Mouse (Mus musculus): ENCODE data around the gene Kmt2c.

The Kmt2c gene

GRCm38 (mm10) chr5:25498346-25498820 lies at the start of gene Kmt2c:
Gene Kmt2c (minus strand): TSS chr5:25498783.
- DNase-seq, result peak; percentile 75

DNA sequence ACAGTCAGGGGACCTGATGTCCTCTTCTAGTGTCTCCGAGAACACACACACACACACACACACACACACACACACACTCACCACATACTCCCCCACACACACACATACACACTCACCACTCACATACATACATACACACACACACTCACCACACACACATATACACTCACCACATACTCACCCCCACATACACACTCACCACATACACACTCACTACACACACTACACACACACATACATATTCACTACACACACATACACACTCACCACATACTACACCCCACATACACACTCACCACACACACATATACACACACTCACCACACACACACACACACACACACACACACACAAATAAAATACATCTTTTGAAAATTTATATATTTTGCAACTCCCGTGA lies 48.3 kb upstream of the Kmt2c start:
- no peak for DNase-seq

GRCm38 (mm10) chr5:25544566-25544965 lies 46.0 kb upstream of the Kmt2c start:
- no peak for DNase-seq

DNA sequence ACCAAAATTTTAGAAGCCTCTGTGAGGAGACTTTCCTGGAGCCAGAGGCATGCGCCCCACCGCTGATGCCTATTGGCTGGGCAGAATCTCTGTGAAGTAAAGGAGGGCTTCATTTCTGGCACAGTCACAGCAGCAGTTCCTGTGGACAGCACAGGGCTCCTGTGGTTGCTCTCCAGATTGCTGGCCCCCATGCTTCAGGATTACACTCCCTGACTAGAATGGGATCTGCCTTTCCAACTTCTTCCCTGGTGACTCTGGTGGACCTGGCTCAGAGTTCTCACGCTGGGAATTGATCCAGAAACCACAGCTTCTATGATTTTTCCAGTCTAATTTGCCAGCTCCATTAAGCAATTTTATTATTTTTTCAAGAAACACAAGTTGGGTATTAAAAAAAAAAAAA lies 45.5 kb upstream of the Kmt2c start:
- DNase-seq, result no peak

GRCm38 (mm10) chr5:25541661-25542060 lies 43.1 kb upstream of the Kmt2c start:
- DNase-seq, result no peak

- no peak for DNase-seq
Measured at GRCm38 (mm10) chr5:25540921-25541320, 42.3 kb upstream of the Kmt2c start.

- DNase-seq, result no peak
Measured at GRCm38 (mm10) chr5:25540412-25540811, 41.8 kb upstream of the Kmt2c start.

DNA sequence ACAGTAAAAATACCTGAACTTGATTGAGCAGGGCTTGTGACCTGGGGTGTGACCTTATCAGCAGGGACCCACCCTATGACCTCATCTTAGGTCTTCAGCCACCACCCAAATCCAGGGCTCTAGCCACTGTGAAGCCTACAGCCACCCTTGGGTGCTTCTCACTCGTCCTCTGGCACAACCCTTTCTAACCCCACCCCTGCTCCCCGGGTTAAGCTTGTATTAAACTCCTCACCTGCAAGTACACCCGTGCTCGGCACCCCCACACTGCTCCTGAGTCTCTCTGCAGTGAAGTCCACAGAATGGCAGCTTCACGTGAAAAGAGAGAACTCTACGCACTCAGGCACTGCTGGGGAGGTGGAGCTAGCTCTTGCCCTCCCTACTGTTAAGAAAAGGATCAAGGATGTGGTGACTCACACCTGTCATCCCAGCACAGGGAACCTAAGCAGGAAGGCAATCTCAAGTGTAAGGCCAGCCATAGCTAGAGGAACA lies 38.4 kb upstream of the Kmt2c start:
- no peak for DNase-seq

DNA sequence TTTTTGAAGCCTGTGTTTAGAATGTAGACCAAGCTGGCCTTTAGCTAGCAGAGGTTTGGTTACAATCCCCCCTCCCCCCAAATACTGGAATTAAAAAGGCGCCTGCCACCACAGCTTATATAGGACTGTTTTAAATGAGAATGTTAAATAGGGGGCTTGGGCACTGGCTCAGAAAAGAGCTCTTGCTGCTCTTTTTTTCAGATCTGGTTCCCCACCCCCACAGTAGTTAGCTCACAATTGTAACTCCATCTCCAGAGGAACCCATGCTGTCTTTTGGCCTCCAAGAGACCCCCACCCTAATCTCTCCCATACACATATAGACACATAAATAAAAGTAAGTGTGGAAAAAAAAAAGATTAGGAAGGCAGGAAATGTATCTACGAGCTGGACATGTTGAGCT lies 37.9 kb upstream of the Kmt2c start:
- no peak for DNase-seq

DNA sequence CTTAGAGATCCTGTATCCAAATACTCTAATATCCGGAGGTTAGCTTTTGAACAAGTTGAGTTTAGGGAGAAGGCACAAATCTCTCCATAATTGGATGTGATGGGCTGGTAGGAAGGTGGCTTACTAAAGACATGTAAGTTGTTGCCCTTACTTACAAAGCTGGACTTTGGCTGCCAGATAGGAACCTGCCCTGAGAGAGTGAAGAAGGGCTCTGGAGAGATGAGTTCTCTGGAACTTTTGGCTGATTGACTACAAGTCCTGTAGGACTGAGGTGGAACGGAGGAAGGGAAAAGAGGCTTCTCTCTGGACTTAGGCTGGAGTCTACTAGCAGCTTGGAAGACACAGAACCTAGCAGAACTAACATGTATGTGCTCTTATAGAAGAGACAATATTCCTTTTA lies 37.0 kb upstream of the Kmt2c start:
- DNase-seq, result no peak

GRCm38 (mm10) chr5:25533298-25533697 lies 34.7 kb upstream of the Kmt2c start:
- DNase-seq, result no peak

GRCm38 (mm10) chr5:25532256-25533147 lies 33.9 kb upstream of the Kmt2c start:
- DNase-seq, result peak; percentile 7

- no peak for DNase-seq
Measured at GRCm38 (mm10) chr5:25530629-25531028, 32.0 kb upstream of the Kmt2c start.

DNA sequence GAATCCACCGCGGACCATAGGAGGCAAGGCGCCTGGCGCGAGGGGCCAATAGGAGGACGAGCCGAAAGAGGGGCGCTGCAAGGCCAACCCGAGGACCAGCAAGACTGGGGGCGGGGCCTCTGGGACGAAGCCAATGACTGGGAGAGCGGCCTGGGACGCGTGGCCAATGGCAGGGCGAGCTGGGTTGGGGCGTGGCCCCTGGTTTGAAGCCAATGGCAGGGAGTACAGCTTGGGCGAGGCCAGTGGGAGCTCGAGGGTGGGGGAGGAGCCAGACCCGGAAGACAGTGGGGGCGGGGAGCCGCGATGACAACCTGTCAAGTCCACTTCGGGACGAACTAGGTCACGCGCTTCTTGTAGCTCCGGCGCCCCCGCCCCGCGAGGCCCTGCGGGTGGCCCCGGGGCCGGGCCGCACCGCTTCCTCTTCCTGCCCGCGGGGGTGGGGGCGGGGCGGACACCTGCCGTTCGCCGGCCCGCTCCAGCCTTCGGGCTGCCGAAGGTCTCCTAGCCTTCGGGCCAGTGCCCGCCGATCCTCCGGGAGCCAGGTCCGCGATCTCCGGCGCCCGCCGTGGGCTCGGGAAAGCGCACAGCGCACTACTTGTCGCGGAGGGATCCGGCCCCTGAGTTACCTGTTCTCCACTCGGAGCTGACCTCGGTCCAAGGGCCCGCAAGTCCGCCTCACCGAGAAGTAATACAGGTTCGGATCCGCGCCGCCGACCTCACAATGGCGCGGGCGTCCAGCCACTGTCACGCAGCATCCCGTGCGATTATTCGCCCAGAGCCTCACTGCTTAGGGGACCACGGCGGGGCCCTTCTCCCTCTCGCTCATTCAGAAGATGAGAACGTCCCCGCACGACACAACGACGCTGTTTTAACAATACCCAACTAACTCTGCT lies 31.2 kb upstream of the Kmt2c start:
- peak; percentile 99 for DNase-seq

DNA sequence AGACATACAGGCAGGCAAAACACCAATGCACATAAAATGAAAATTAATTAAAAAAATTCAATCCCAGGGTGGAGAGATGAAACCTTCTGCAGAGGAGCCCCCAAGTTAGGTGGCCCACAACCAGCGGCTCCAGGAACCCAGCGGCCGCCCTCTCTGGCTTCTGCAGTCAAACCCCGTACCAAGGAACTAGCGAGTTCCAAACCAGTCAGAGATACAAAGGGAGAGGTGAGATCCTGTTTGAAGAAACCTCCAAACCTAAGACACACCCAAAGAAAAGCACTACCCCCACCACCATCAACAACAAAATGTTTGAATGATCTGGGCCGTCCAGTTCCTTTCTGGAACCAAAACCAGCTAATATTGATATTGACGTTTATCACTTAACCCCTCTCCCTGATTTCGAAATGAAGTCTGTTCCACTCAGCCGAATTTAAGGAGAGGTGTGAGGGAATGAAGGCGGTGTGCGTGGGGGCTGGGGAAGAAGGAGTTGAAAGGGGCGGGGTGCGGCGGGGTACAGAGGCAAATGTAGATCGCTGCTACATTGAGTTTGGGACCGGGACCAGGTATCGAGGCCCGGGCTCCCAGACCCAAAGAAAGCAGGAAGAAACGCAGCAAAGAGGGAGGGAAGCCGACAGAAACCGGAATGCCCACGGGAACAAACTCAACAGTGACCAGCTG lies 30.4 kb upstream of the Kmt2c start:
- DNase-seq, result no peak

- DNase-seq, result no peak
Measured at GRCm38 (mm10) chr5:25527971-25528370, 29.4 kb upstream of the Kmt2c start.

GRCm38 (mm10) chr5:25526926-25527325 lies 28.3 kb upstream of the Kmt2c start:
- no peak for DNase-seq

DNA sequence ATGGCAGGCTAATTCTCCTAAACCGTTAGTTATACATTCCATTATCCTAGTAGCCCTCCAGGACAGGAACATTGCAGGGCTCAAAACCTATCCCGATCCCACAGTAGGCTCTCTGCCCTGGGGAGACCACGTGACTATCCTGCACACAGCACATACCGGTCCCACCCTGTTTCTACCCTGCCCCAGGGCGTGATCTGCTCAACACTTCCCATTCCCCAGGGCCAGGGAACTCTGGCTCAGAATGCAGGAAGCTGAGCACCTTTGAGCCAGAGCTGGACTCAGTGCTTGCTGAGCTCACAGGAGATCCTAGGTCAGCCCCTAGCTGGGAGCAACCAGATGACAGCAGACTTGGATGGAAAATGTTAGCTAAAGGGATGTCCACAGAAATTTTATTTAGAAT lies 27.5 kb upstream of the Kmt2c start:
- no peak for DNase-seq

- no peak for DNase-seq
Measured at GRCm38 (mm10) chr5:25521461-25521860, 22.9 kb upstream of the Kmt2c start.

GRCm38 (mm10) chr5:25519820-25520219 lies 21.2 kb upstream of the Kmt2c start:
- no peak for DNase-seq

GRCm38 (mm10) chr5:25517550-25517949 lies 19.0 kb upstream of the Kmt2c start:
- no peak for DNase-seq

DNA sequence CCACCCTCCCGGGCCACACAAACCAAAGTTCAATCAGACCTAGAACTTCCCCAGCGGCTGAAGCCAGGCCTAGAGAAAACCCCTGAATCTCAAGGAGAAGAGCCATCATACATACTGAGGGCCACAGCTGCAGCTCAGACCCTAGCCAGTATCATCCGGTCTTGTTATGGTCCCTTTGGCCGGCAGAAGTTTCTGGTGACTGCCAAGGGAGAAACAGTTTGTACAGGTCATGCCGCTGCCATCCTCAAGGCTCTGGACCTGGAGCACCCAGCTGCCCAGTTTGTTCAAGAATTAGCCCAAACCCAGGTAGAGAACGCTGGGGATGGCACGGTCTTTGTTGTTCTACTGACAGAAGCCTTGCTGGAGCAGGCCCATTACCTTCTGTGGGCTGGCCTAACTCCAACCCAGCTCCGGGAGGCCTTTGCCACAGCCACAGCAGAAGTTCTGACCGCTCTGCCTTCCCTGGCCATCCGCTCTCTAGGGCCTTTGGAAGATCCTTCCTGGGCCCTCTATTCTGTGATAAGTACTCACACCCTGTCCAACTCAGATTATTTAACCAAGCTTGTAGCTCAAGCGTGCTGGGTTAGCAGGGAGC lies 17.8 kb upstream of the Kmt2c start:
- no peak for DNase-seq

DNA sequence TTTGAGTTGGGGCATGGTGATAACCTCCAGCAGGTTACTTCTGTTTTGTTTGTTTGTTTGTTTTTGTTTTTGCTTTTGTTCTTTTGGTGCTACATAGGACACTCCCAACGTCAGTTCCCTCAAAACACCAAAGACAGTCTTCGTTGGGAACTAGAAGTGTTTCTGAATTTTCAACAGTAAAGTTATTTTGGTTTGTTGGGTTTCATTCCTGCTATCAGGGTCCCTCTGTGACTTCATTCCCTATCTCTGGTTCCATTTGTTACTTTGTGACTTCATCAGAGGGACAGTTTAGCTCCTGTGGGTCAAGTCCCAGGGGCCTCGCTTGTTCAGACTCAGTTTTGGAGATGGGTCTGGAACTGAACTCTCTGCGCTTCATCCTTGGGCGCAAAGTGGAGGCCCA lies 17.2 kb upstream of the Kmt2c start, which contains the start of gene Cct8l1:
Gene Cct8l1 (plus strand): TSS at position 301 of the 400 bp plus-strand sequence.
- no peak for DNase-seq

Data from thymus, postnatal 25 days (tissue).